Mouse (Mus musculus): ENCODE results near the gene Atrnl1.
"Not testable (repeated sequence)": the region's sequence is repeated elsewhere in the genome, so short reads cannot be mapped to it uniquely, and the experiment has no call there.

Gene Atrnl1

DNA sequence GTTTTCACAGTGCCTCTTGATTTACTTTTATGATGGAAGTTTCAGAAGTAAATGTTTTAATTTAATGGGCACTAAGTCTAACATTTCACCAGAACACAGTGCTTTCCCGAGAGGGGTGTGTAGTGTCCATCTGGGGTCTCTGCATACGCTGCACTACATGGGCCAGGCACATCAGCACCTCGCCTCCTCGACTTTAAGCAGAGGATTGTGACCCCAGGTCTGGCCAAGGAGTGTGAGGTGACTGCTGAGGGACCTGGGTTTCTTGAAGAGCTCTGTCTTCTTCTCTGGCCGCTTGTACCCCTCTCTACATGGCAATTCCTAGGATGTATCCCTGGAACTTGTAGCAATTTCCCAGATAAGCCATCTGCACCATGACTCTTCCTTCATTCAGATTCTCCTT, 422.4 kb downstream of the Atrnl1 start:
- DNase-seq (ENCODE audit: low spot score) = no peak

DNA sequence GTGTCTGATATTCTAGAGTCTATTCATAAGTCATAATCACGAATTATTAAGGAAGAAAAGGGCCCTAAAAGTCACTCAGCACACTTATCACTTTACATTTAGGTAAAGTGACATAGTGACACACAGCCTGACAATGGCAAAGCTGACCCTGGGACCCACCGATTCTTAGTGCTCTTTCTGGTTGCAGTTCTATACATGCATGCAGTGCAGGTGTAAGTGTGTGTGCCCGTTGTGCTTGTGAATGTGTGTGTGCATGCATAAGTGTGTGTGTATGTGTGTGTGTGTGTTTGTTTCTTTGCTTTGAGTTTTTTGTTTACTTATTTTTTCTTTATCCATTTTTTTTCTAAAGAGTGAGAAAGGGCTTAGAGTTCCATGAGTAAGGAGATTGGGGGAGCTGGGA, 425.3 kb downstream of the Atrnl1 start:
- DNase-seq (ENCODE audit: low spot score) = no peak

DNA sequence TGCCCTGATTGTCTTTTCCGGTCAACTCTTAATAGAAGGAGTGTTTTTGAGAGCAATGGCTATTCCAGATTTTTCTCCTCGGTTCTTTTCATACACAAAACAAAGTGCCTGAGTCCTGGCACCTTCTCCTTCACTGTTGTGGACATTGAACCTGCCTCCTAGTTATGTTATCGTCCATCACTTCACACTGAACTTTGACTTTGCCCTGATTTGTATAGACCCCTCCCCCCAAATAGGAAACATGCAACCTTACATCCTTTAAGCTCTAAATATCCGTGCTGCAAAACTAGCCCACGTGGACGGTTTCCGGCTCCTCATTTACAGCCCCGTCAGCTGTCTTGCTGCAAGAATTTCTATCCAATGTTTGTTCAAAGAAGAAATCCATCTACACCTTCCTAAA, 432.3 kb downstream of the Atrnl1 start:
- DNase-seq (ENCODE audit: low spot score) = no peak

DNA sequence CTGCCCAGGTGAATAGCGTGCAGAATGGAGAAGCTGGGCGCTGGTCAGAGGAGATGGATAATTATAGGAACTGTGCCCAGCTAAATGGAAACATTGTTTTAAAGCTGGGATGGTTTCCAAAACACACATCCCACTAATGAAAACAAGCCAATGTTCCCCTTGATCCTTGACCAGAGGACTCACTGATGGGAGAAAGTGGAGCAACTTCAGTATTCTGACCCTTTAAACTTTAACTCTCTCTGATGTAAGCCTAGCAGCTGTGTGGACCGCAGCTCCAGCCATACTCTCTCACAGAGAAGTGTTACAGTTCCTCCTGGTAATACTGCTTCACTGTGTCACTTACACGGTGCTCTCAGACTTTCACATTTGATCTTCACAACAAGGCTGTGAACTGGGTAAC, 432.7 kb downstream of the Atrnl1 start:
- no peak for DNase-seq (ENCODE audit: low spot score)

DNA sequence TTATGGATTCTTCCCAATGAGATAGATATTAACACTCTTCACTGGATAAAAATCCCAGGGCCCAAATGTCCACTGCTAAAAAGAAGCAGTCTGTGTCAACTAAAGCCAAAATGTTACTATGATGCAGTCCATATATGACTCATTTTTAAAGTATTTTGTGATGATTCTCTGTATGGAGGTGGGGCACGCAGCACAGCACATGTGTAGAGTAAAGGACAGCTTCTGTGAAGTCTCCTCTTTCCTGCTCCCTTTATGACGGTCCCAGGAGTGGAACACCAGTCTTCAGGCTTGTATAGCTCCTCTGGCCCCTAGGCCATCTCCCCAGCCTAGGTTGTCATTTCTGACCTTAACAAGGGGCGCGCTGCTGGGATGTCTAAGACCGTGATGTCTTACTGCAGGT, 434.0 kb downstream of the Atrnl1 start:
- no peak for DNase-seq (ENCODE audit: low spot score)

DNA sequence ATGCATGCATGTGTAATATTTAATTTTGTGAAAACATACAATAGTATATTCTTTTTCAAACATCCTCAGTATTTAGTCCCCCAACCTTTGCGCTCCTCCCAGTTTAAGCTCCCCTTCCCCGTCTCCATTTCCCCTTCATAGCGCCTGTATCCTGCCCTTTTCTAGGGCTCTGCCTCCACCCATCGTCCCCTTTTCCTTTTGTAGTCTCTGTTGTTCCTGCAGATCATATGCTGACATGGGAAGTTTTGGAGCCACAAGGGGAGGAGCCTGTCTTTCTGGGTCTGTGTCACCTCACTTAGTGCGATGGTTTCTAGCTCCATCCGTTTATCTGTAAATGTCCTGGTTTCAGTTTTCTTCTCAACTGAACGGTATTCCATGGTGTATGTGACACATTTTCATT, 435.8 kb downstream of the Atrnl1 start:
- no peak for DNase-seq (ENCODE audit: low spot score)

DNA sequence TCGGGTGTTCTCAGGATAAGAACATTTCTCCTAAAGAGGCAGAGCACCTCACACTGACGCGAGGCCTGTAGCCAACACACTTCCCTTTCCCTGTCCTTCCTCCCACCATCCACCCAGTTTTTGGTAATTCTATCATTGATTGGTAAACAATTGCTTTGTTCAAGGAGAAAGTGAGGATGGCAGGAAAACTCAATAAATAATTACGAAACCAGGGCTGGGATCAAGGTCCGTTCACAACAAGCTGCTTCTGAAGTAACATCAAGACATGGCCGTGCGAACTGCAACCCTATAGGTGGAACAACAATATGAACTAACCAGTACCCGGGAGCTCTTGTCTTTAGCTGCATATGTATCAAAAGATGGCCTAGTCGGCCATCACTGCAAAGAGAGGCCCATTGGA, 439.6 kb downstream of the Atrnl1 start:
- DNase-seq (ENCODE audit: low spot score) = not testable (repeated sequence)

DNA sequence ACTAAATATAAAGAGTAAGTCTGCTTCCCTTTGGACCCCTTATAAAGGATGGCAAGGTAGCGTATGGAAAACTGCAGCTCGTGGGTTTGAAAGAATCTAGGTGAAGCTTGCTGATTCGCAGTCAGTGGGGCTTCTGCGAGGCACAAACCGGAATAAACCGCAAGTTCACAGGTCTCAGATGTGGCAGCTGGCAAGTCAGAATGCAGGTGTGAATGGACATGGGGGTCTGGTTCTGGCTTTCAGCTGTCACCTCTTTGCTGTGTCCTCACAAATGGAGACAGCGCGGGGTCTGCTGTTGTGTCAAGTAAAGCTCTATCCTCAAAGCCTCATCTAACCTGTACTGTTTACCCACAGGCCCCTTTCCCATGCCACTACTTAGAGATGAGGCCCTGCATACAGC, 440.2 kb downstream of the Atrnl1 start:
- no peak for DNase-seq (ENCODE audit: low spot score)

DNA sequence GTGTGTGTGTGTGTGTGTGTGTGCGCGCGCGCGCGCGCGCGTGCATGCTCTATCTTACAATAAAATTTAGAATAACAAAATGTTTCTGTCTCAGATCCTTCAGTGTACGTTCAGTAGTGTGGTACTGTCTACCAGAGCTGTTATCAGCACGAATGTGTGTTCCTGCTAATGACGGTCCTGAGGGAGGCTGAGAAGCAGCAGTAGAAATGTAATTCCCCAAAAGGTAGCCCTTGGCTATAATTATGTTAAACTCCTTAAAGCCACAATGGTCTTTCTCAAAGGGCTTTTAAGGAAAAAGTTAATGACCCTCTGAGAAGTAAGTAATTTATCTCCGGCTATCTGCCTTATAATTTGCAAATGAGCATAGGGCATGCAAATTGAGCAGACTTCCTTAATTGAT, 441.1 kb downstream of the Atrnl1 start:
- DNase-seq (ENCODE audit: low spot score) = no peak

DNA sequence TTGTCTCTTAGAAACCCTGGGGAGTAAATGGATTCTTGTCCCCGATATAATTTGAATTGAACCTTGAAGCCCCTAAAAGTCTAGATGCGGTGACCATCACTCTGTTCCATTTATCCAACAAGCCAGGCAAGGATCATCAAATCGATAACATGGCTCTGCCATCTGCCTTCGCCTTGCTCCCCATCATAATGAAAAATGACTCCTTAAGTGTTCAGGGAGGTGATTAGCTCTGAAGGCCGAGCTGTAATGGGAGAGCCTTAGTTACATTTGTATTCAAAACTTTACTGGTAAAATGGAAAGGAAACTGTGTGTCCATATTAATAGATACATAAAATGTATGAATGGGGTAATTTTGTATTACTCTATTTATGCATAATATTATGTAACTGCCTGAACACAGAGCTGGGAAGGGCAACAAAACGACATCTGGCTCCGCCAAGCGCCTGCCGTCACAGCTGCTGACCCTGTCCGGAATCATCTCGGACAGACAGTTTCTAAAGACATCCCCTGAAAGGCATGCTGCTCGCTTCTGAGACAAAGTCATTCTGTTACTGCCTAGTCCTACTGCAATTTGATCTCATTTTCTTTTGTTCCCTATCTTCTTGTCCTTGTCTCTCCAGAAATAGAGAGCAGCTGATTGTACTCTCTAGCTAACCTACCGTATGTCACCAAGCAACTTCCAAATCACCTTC, 441.8 kb downstream of the Atrnl1 start:
- no peak for DNase-seq (ENCODE audit: low spot score)

DNA sequence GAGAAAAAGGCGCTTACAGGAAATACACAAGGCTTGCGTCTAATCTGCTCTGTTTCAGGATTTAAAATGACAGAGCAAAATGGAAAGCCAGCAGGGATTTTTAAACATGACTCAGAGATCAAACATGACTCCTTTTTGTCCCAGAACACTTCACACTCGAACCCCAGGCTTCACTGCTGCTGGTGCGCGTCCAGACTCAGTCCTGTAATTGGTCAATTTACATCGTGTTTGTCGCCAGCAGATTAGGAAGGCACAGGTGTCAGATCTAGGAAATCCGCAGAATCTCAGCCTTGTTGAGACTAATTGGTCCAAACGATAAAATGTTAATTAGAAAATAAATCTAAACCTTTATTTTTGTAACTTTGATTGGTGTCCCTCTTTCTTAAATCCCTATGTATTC, 448.9 kb downstream of the Atrnl1 start:
- no peak for DNase-seq (ENCODE audit: low spot score)

DNA sequence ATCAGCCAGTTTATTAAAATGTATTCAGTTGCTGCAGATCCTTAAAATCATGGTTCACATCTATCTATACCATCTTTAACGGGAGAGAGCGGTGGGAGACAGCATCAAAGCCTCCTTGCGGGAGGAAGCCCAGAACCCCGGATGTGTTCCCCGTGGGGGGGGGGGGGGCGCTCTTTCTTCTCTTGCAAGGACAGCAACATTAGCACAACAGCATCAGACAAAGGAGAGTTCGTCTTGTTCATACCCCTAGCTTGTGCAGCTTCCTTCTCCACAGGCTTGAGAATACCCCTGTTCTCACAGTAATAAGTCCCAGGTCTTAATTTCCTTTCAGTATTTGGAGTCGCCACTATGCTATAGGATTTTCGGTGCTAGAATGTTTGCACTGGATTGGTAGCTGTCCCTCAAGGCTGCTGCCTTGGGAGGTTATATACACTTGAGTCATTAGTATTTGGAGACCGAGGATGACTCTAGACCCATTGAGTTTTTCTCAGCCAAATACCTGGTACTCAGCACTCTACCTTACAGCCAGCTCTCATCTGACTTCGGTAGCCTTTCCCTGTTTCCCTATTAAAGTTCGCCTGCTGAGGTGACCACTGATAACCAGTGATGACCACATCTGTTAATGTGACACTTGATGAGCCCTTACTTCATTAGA, 449.5 kb downstream of the Atrnl1 start:
- no peak for DNase-seq (ENCODE audit: low spot score)

DNA sequence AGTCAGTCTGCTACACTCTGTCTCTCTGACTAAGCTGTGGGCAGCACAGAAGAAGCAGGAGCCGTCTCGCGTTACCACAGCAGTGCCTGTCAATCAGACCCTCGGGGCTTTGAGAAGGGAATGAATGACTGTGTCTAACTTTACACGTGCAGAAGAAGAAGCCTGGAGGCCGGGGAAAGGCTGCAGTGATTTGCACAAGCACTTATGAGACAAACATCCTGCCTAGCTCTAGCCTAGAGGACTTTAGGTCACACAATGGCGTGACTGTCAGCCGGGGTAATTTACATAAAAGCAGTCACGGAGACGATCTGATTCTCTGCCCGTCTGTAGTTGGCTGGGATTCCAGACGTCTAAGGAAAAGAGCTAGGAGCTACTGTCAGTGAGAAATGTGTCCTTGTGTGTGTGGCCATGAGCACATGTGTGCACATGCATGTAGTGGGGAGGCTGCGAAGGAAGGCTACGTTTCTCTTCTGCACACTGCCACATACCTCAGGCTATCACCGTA, 450.1 kb downstream of the Atrnl1 start:
- no peak for DNase-seq (ENCODE audit: low spot score)

DNA sequence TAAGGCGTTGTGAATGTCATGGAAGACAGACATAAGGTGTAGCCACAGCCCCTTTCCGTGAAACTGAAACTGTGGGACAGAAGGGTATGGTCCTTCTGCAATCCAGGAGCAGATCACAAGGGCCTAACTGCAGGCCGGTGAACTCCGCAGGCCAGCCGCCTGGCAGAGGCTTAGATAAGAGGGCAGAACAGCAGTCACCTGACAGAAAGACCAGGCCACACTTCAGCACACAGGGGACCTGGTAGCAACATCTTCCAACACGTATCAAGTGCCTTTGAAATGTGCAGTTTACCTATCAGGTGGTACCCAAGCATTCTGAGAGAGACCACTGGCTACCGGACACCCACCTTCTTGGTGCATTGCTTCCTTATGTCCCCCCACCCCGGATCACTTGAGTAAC, 451.1 kb downstream of the Atrnl1 start:
- DNase-seq (ENCODE audit: low spot score) = no peak

DNA sequence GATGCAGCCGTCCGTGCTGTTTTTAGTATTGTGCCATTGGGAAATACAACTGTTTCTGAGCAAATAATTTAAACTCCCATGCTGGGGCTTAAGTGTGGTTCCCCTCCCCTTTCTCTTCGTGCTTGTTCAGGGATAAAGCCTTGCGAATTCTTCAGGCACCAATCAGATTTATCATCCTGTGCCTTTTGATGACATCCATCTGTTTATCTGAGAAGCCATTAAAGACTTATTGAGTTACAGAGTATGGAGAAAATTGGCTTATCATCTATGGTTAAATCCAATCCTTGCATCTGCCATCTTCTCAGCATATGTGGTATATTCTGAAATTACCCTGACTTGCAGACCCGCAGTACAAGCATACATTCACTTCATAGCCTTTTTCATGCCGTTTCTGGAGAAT, 452.7 kb downstream of the Atrnl1 start:
- no peak for DNase-seq (ENCODE audit: low spot score)

DNA sequence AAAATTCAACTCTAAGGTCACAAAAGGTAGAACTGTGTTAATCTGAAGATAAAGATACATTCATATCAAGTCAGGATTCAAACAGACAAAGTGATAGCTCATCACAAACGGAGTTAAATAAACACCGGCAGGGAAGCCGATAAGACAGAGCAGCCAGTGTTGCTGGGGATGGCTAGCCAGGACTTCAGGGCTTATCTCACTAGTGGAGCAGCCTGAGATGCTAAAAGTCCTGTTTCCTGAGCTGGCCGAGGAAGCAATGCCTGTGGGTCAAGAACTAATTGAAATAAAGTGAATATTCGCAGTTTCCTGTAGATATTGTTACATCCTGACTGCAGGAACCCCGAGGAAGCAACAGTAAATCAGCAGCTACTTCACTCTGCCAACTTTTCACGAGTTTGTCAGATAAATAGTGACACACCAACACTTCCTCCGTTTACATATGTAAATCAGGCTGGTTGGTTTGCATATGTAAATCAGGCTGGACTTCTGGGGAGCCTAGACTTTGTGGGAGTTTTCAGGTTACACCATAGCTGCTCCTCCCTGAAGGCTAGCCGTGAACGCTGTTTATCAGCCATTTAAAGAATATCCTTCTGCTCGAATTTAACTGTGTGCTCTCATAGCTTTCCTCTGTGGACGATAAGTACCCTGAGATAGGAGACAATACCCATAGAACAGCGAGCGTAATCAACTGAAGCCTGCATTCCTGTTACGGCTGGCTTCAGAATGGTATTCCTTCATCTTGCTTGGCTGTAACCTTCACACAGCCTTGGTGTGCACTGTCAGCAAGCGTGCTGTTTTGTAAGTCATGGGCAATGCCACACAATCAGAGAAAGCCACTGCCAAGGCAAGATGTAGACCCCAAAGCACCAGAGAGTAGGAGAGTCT, 453.5 kb downstream of the Atrnl1 start:
- no peak for DNase-seq (ENCODE audit: low spot score)

DNA sequence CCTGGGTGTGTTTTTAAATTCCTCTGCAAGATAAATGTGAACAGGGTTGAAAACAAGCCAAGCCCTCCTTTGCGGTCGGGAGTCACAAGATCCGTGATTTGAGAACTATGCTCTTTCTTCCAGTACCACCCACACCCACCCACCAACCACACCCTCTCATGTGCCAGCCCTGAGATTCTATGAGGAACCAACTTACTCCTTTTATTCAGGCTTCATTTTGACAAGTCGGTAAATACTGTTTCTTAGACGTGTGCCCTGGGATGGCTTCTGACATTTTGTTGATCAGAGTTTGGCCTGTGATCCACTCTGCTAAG, 454.1 kb downstream of the Atrnl1 start:
- DNase-seq (ENCODE audit: low spot score) = no peak

DNA sequence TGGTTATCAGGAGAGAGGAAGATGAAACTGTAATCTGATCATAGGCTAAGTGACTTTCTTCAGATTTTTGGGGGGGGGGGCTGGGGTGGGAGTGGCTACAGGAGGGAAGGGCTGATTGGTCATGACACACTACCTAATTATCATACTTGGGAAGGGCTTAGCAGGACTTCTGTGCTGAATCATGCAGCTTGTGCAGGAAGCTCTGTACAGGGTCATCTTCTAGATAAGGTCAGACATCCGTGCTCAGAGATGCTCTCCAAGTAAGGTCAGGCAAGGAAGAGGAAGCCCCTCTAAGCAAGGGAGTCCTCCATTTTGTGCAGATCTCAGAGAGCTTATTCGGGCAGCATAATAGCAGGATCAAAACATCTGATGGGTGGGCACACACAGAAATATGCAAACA, 454.7 kb downstream of the Atrnl1 start:
- no peak for DNase-seq (ENCODE audit: low spot score)

DNA sequence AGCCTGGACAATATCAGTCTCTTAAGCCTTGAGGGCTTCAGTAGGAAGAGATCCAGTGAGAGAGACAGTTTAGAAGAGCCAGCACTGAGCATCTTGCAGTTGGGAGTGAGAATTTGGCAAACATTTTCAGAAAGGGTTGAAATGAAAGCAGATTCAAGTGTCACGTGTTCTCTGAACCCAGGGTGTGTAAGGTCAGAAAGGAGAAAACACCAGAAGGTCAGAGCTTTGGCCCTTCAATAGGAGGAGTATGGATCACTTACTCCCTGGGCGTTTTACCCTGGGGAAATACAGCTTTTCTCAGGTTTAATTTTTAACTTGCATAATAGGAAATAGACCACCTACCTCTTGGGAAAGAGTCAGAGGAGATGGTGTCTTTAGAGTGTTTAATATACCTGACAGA, 457.3 kb downstream of the Atrnl1 start:
- no peak for DNase-seq (ENCODE audit: low spot score)

DNA sequence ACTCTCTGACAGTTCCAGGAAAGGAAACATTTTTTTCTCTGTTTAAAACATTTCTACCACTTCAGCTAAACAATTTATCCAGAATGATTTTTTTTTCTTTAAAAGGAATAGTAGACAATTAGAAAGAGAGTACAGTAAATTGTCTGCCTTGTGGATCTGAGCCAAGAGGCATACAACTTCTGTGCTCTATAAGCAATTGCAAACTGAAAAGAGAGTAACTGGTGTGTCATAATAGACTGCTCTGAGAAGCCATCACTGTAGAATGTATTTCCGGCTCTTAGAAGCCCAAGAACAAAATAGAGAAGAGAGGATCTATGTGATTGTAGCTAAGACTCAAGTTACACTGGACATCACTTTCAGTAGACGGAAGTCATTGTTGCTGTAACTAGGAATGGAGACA, 458.1 kb downstream of the Atrnl1 start:
- no peak for DNase-seq (ENCODE audit: low spot score)

DNA sequence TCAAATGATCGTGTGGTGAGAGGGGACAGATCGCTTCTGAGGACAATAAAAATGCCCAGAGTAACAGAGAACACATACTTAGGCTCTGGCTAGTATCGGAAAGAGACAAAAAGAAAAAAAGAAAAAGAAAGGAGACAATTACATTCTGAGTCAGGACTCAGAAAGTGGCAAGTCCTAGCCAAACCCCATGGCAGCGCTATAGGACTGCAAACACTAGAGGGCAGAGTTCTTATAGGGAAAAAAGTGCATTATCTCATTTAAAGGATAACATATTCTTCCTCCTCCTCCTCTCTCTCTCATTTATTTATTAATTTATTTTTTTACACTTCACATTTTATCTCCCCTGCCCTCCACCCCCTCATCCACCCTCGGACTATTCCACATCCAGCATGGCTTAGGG, 461.6 kb downstream of the Atrnl1 start:
- no peak for DNase-seq (ENCODE audit: low spot score)

DNA sequence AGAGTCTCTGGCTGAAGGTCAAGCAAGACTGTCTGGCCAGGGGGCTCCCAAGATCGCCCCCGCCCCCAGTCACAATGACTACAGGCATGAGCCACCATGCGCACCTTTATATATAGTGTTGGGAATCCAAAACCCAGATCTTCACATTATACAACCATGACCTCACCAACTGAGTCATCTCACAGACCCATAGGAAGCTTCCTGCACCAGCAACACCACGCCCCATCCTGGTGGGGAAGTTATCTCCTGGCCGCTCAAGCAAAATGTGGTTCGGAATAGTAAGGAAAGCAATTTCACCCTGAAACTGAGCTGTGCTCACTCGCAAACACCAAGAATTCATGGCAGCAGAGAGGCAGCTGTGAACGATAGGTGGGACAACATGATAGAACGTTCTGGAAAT, 462.0 kb downstream of the Atrnl1 start:
- no peak for DNase-seq (ENCODE audit: low spot score)

DNA sequence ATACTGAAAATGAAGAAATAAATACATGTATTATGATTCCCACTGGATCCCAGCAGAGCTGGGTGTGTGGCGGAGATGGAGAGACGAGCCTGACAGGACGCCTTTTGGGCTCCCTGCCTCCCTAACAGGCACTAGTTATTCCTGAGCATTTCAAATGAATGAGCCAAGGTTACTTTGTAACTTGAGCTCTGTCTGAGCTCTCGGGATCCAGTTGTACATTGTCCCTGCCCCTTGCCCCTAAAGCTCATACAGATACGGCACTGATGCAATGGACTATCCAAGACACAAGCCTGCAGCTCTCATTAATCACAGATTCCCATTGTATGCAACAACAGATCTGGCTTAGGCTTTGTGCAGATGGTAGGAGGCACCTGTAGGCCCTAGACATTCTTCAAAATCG, 464.4 kb downstream of the Atrnl1 start:
- DNase-seq (ENCODE audit: low spot score) = no peak

Measured in testis, postnatal 10 days (tissue).